Mouse (Mus musculus) urinary bladder, adult 2 months (tissue): ENCODE results near the gene Svopl. TPM values are rescaled to one million over a fixed set of nuclear protein-coding genes. Genes with fewer than 3 reads are reported as not detected.

ENCODE experiments used
- DNase-seq: peaks from one replicate; pipeline ENCODE4 v3.0.0; 2022; ENCODE audit warnings: low spot score
- polyA plus RNA-seq: library from polyadenylated mRNA; depleted of rRNA; stranded (reverse); fragments of >200 nt; gene quantifications from 2 replicates; pipeline ENCODE4 v1.2.3, GENCODE M21; 2012; rRNA removed

Svopl gene
- polyA plus RNA-seq, 1 experiment = 1.8 TPM

DNA sequence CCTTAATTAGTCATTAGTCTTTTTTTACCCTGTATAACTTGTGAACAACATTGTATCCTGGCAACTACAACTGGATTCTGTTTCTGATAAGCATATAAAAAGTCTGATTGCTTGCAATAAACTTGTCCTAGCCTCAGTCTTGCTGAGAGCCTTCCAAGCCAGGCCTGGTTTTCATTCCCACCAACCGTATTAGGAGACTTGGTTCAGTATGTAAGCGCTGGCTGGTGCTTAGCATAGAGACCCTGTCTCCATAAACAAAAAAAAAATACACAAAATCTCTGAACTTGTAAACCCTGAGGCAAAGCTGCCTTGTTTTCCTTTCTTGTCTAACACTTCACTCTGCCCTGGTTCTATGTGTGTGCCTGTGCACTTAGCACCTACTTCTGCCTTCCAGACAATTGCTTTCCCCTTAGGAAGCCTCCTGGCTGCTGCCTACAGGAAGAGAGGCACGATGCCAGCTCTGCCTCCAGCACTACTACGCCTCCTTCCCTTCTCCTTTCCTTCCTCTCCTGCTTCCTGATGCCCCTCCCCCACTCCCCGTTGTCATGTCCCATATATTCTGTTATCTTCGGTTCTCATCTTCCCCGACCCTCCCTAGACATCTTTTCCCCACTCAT is 14.8 kb downstream of the Svopl start:
- DNase-seq = no peak

DNA sequence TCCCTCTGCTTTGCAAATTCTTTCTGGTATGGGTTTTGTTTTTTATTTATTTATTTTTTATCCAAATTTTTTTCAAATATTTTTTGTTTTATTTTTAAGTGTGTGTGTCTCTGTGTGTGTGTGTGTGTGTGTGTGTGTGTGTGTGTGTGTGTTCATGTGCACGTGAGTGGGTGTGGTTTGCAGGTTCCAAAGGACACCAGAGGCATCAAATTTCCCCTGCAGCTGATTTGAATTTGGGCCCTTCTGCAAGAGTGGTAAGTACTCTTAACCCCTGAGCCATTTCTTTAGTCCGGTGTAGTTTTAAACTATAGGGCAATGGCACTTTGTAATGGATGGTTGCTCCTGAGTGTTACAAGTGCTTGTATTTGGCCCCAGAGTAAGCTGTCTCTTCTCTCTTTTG is 18.6 kb downstream of the Svopl start:
- DNase-seq = no peak

DNA sequence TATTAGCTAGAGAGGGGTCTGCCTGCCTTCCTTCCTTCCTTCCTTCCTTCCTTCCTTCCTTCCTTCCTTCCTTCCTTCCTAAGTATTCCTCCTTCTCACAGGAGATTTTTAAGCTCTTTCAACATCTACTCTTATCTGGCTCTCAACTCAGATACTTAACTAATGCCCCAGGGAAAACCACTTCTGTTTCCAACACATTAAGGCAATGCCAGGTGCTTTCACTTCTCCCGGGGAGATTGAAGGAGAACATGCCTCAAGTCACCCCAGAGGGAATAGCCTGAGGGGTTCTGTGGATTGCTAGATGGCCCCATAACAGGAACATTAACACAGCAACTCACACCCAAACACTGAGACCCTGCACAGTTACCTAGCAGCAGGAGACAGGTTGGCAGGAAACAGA is 19.0 kb downstream of the Svopl start:
- no peak for DNase-seq

DNA sequence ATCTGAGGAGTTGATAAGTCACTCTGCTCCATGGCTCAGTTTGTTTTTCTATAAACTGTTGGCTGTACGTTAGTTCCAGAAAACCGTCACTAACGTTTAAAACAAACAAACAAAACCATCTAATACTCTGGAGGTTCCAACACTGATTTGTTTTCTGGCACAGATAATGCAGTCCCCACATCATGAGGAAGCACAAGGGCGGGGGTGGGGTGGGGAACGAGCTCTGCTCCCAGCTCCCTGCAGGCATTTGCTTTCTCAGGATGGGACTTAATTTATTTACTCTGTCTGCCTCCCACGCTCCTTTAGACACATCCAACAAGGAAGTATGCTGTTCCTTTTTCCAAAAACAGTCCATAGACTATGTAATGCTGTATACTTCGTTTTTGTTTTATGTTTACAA is 23.5 kb downstream of the Svopl start:
- DNase-seq = no peak

DNA sequence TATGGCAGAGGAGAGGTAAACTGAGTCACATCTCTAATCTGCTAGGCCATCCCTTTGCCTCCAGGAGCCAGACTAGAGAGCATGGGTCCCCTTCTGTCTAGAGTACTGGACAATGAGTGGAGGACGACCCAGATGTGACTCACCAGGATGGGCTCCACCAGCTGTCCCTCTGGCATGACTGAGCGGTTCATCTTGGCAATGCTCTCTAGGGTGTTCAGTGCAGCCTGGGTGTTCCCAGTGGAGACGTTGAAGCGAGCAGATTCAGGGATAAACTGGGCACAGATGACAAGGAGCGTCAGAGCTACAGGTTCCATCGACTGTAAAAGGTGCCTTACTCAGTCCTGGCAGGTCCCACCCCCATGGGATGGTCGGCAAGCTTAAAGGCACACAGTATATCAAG is 25.4 kb downstream of the Svopl start:
- DNase-seq = no peak

DNA sequence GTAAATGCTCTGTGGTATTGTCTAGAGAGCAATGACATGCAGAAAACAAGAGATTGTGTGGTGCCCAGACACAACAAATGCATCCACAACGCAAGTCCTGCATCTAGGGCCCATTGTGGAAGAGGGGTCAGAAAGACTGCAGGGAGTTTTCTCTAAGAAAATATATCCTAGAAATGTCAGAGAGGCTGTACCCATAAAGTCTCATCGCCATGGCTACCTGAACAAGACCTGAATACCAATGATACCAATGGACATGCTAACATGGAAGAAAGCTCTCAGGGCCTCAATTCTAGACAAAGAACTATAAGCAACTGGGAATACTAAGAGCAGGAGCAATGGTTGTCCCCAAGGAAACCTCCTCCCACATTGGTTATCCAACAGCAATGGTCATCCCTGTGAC is 34.0 kb downstream of the Svopl start:
- no peak for DNase-seq

DNA sequence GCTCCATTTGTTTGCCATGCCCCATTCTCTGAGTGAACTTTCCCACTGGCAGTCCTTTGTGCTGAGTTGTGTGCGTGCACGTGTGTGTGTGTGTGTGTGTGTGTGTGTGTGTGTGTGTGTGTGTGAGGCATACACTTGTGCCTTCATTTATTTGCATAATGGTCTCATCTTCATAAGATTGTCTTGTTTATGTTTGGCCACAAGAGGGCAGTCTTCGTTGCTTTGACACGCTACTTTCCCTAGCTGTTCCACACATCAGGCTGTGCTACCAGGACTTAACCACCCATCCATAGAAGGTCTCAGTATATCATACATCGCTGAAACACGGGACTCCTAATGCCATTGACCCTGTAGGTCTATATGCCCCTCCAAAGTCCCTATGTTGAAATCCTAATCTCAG is 39.3 kb downstream of the Svopl start:
- DNase-seq = no peak

DNA sequence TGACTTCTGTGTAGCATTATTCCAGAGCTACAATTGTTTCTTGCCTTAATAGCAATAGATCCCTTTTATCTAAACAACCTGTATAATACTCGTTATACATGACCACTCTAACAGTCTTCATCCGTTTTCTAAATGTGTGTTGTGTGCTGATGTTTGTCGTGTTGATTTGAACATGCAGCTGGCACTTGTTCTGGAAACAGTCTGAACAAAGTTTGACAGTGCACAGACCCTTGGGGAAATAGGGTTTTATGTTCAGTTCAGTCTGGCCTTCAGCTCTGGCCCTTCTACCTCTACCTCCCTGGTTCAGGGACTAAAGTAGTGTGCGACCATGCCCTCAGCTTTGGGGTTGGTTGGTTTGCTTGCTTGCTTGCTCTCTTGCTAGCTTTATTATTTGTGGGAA is 79.4 kb downstream of the Svopl start:
- no peak for DNase-seq

DNA sequence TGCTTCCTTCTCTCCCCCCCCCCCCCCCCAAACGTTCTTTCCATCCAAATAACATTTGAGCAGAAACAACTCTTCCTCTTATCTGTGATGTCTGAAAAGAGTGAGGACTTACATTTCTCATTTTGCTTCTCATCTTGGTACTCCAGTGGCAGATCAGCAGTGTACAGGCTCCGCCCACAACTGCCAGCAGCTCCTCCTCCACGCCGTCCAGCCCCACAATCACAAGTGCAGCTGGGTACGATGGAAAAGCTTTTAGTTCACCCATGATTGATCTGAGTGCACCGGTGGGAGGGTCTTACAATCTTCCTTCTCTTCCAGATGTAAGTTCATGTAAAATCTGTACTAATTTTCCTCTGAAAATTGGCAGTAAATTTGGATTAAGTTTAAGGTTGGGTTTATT is 95.5 kb downstream of the Svopl start:
- DNase-seq = no peak

DNA sequence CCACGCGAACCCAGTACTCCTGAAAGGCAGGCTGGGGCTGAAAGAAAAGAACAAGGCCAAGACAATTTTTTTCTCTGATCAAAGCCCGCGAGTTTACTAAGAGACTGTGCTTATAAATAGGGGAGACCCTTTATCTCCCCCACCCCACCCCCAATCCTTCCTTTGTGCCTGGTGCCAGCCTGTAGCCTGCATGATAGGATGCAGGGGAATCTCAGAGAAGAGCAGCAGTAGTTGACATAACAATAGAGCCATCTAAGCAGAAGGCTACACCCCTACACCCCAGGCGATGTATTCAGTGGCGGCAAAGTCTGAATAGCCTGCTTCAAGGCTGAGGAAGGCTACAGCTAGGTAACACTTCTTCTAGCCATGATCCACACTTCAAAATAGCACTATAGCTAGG is 110.3 kb downstream of the Svopl start:
- DNase-seq = no peak

Other genes starting within 250 kb of the Svopl start
- 18.6 and 22.9 TPM in 2 replicates for gene Trim24, start 176.2 kb downstream of the Svopl start, polyA plus RNA-seq
- gene Tmem213, start 62.3 kb upstream of the Svopl start, polyA plus RNA-seq = not detected in 2 replicates
- 1.1 and 1.5 TPM in 2 replicates for gene Atp6v0a4, start 77.6 kb upstream of the Svopl start, polyA plus RNA-seq
- gene D630045J12Rik, start 207.0 kb upstream of the Svopl start, polyA plus RNA-seq = 3.5 and 5.4 TPM in 2 replicates